Mouse (Mus musculus) ES-Bruce4 (cell line): ENCODE data around the gene Cym.

Source experiments
- CTCF ChIP-seq: IDR thresholded peaks from one replicate; pipeline ENCODE4 v1.8.1; 2011; ENCODE audit warnings: low read depth, low read length
- POLR2A ChIP-seq: IDR thresholded peaks from one replicate; pipeline ENCODE4 v1.8.1; 2011; ENCODE audit warnings: low read length; ENCODE audit not compliant: insufficient read depth

GRCm38 (mm10) chr3:107218572-107218971 is 3.0 kb downstream of the Cym start:
- TF ChIP-seq POLR2A (no peak), CTCF (no peak)
